9 mouse cellular contexts compared by ENCODE assay signal in the genomic region with DNA sequence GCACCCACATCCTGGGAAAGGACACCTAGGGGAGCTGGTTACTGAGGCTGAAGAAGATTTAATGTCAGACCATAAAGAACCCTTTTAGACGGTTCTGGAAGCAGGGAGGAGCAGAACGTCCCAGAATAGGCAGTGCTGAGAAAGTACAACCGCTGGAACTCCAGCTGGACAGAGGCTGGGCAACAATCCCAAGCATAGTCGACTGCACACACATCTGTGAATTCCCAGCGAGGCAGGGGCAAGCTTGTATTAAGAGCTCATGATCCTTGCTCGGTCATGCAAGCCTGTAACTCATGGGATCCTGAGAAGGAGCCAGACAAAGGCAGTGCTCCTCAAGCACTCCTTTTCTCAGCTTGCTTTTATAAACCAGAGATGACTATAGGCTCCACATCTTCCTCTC.
DNase-seq lines count a peak whose midpoint lies in the region; TF ChIP-seq lines count a peak whose summit lies in the region.
"Had no signal": no experiment of that assay in that cellular context is flagged by ENCODE, and none has a peak within 500 bp of the region (broad histone marks: within the 10 kb centered on the region; RNA-seq: fewer than 3 reads in every experiment).

No protein-coding gene starts in this region.

- H3K36me3 ChIP-seq in kidney, adult 2 months (ENCODE audit: control insufficient read depth, insufficient read depth, low read length) = no peaks in the 10 kb centered on the region

- no peak for TF ChIP-seq CTCF in kidney, adult 2 months (conservative IDR thresholded peaks at IDR 0.05; ENCODE audit: insufficient read depth, insufficient read length, low read depth, low read length)

- WGBS in kidney, adult 2 months = 27% methylated on average over 6 of the region's 6 CpGs

- H3K4me1 ChIP-seq in kidney, adult 2 months (ENCODE audit: control insufficient read depth, insufficient read depth, low read length) = peaks cover 10% of the 10 kb centered on the region

- H3K4me3 ChIP-seq in kidney, adult 2 months (ENCODE audit: insufficient read depth, low read depth, low read length) = no peak overlapping the region

- no peak overlapping the region for H3K27ac ChIP-seq in kidney, adult 2 months (ENCODE audit: insufficient read depth, low read depth, low read length)
- H3K27ac ChIP-seq: macrophage had no signal

- intact Hi-C loops in heart, postnatal 36 days (cut with DNase I) = no loop called here

- DNase-seq in kidney, adult 2 months = peak; percentile 46
- DNase-seq in kidney, adult 9 months = no peak
- peak; percentile 62 to 69 for DNase-seq in gastrocnemius, adult 8-10 months (ENCODE audit: low spot score in 2 of 2)
- DNase-seq in heart, postnatal 36 days = peak; percentile 63 to 70
- DNase-seq in lung, postnatal 25 days (ENCODE audit: low spot score) = peak; percentile 35
- DNase-seq in right cerebral cortex, postnatal 10 days (ENCODE audit: low spot score in 2 of 2) = no peak
- no peak for DNase-seq in adrenal gland, adult (ENCODE audit: inconsistent age in 2 of 2, low spot score in 1 of 2)
- no peak for DNase-seq in layer of hippocampus, postnatal 36 days

- no peaks in the 10 kb centered on the region for H3K27me3 ChIP-seq in kidney, adult 2 months (replicated peaks; ENCODE audit: control insufficient read depth, insufficient read depth, low read length)

- no peak for TF ChIP-seq POLR2A in kidney, adult 2 months (IDR thresholded peaks at IDR 0.05; ENCODE audit: low read depth, low read length)

Comparison
In these comparisons a context has a peak if more than half of its experiments do, and no peak if none do; other contexts are left out.
1. DNase-seq: peak in kidney, adult 2 months (single experiment), gastrocnemius, adult 8-10 months (2 of 2), heart, postnatal 36 days (2 of 2) and lung, postnatal 25 days (single experiment); none in kidney, adult 9 months (single experiment), right cerebral cortex, postnatal 10 days (0 of 2), adrenal gland, adult (0 of 2) and layer of hippocampus, postnatal 36 days (0 of 2).